Mouse (Mus musculus) mature B cell (primary cell): Measurements from ENCODE around the gene Klhl40.

ENCODE experiments used
- in situ Hi-C: fragments of 300-500 bp; cut with MboI; formaldehyde crosslinking; loops from 2 replicates; pipeline ENCODE4 v1.14.3; 2019

The Klhl40 gene

GRCm38 (mm10) chr9:121778066-121778624 is 738 bp downstream of the Klhl40 start:
- in situ Hi-C loops, result no loop called here

- in situ Hi-C loops, result no loop called here
Measured at GRCm38 (mm10) chr9:121784801-121785200, 7.4 kb downstream of the Klhl40 start.

- in situ Hi-C loops, result no loop called here
Measured at GRCm38 (mm10) chr9:121785261-121785660, 7.9 kb downstream of the Klhl40 start.

- in situ Hi-C loops, result no loop called here
Measured at GRCm38 (mm10) chr9:121786359-121786758, 9.0 kb downstream of the Klhl40 start.

GRCm38 (mm10) chr9:121791206-121791605 is 13.8 kb downstream of the Klhl40 start:
- in situ Hi-C loops, result no loop called here

GRCm38 (mm10) chr9:121791757-121792521 is 14.5 kb downstream of the Klhl40 start, which contains the start of gene Hhatl:
TSS of gene Hhatl (minus strand) at chr9:121792507.
- in situ Hi-C loops, result no loop called here

- in situ Hi-C loops, result no loop called here
Measured at GRCm38 (mm10) chr9:121794972-121795539, 17.6 kb downstream of the Klhl40 start.

GRCm38 (mm10) chr9:121797722-121798121 is 20.3 kb downstream of the Klhl40 start:
- in situ Hi-C loops, result no loop called here

GRCm38 (mm10) chr9:121798887-121799520 is 21.6 kb downstream of the Klhl40 start:
- in situ Hi-C loops, result no loop called here

- in situ Hi-C loops, result no loop called here
Measured at GRCm38 (mm10) chr9:121802747-121803146, 25.3 kb downstream of the Klhl40 start.

- in situ Hi-C loops, result no loop called here
Measured at GRCm38 (mm10) chr9:121807546-121807945, 30.1 kb downstream of the Klhl40 start.

GRCm38 (mm10) chr9:121807947-121808346 is 30.5 kb downstream of the Klhl40 start:
- in situ Hi-C loops, result no loop called here

GRCm38 (mm10) chr9:121808511-121808910 is 31.1 kb downstream of the Klhl40 start:
- in situ Hi-C loops, result no loop called here

- in situ Hi-C loops, result no loop called here
Measured at GRCm38 (mm10) chr9:121810081-121810821, 32.8 kb downstream of the Klhl40 start.

- in situ Hi-C loops, result no loop called here
Measured at GRCm38 (mm10) chr9:121815183-121815582, 37.8 kb downstream of the Klhl40 start.

GRCm38 (mm10) chr9:121819073-121819770 is 41.8 kb downstream of the Klhl40 start:
- in situ Hi-C loops, result no loop called here

- in situ Hi-C loops, result no loop called here
Measured at GRCm38 (mm10) chr9:121819771-121820471, 42.5 kb downstream of the Klhl40 start.

- in situ Hi-C loops, result no loop called here
Measured at GRCm38 (mm10) chr9:121820765-121821164, 43.4 kb downstream of the Klhl40 start.

GRCm38 (mm10) chr9:121822585-121822991 is 45.2 kb downstream of the Klhl40 start:
- in situ Hi-C loops, result no loop called here

GRCm38 (mm10) chr9:121823051-121823450 is 45.6 kb downstream of the Klhl40 start:
- in situ Hi-C loops, result no loop called here

GRCm38 (mm10) chr9:121823991-121824390 is 46.6 kb downstream of the Klhl40 start:
- in situ Hi-C loops, result no loop called here
